Comparison of ENCODE assay signal across 8 mouse cellular contexts in genomic region chr19:45030111-45030510, GRCm38 (mm10). TPM values are rescaled to one million over a fixed set of nuclear protein-coding genes. Genes with fewer than 3 reads are reported as not detected.
DNase-seq lines count a peak whose midpoint lies in the region; ATAC-seq lines count a peak whose summit lies in the region.

No protein-coding gene starts in this region.

- no peak overlapping the region for H3K27ac ChIP-seq in lung, embryonic 16.5 days (ENCODE audit: low read length)

- no peaks in the 10 kb centered on the region for H3K9me3 ChIP-seq in lung, embryonic 16.5 days (ENCODE audit: control insufficient read depth, low read length)

- H3K9ac ChIP-seq in lung, embryonic 16.5 days (ENCODE audit: low read length): 0 out of 2 replicates have a peak overlapping the region, but pooled peaks have one; percentile 7

- DNase-seq in frontal cortex, postnatal 36 days (ENCODE audit: low spot score in 2 of 2): peak; percentile 59
- DNase-seq in frontal cortex, postnatal 10 days (ENCODE audit: low spot score in 2 of 2): no peak
- peak; percentile 69 for DNase-seq in 416B (ENCODE audit: low read depth)
- DNase-seq in adrenal gland, postnatal 14 days: peak; percentile 83
- DNase-seq in kidney, adult 18-20 months: peak; percentile 78
- peak; percentile 47 for DNase-seq in spleen, adult 12 weeks (ENCODE audit: low spot score)

- H3K4me3 ChIP-seq in lung, embryonic 16.5 days (ENCODE audit: low read length): no peak overlapping the region

- no peaks in the 10 kb centered on the region for H3K27me3 ChIP-seq in lung, embryonic 16.5 days (ENCODE audit: control insufficient read depth, insufficient read depth, low read depth, low read length)

- 41% methylated on average over 8 of the region's 8 CpGs for WGBS in lung, embryonic 16.5 days

- no peak overlapping the region for H3K4me2 ChIP-seq in lung, embryonic 16.5 days (ENCODE audit: low read depth, low read length)

- ATAC-seq in erythroblast, adult 5-6 weeks (replicated peaks; ENCODE audit: low FRiP score, poor library complexity, severe bottlenecking): 0 out of 2 replicates have a peak, but pooled peaks have one; percentile 47
- peak; percentile 34 for ATAC-seq in lung, embryonic 16.5 days (ENCODE audit: low read depth)

- H3K36me3 ChIP-seq in lung, embryonic 16.5 days (ENCODE audit: control insufficient read depth, insufficient read depth, low read length): peaks cover 27% of the 10 kb centered on the region

- H3K4me1 ChIP-seq in lung, embryonic 16.5 days (replicated peaks; ENCODE audit: control insufficient read depth, insufficient read depth, low read length): peaks cover 29% of the 10 kb centered on the region

RNA-seq across cellular contexts. Expression of gene Pdzd7, which starts 15.4 kb away (rescaled TPM):
- not detected in 2 replicates for total RNA-seq in adrenal gland, postnatal 14 days (2021)
- not detected in 2 replicates for total RNA-seq in erythroblast, adult 5-6 weeks (2015; ENCODE audit: low replicate concordance)
- 0.28 TPM in 1 of 2 replicates, not detected in the other for total RNA-seq in erythroblast, adult 5-6 weeks (2017; ENCODE audit: low replicate concordance)
- 0.21 and 0.33 TPM in 2 replicates for polyA plus RNA-seq in lung, embryonic 16.5 days (2015; fragmentation: Nextera tagmentation; extraction: Ambion mirVana)

RNA-seq across cellular contexts. Expression of gene Lzts2, which starts 15.9 kb away (rescaled TPM):
- 70.4 and 77.4 TPM in 2 replicates for total RNA-seq in adrenal gland, postnatal 14 days (2021)
- total RNA-seq in erythroblast, adult 5-6 weeks (2015; ENCODE audit: low replicate concordance): not detected in 2 replicates
- 0.42 and 0.60 TPM in 2 replicates for total RNA-seq in erythroblast, adult 5-6 weeks (2017; ENCODE audit: low replicate concordance)
- 50.1 and 51.6 TPM in 2 replicates for polyA plus RNA-seq in lung, embryonic 16.5 days (2015; fragmentation: Nextera tagmentation; extraction: Ambion mirVana)

RNA-seq across cellular contexts. Expression of gene Sfxn3, which starts 17.2 kb away (rescaled TPM):
- 51.7 and 58.1 TPM in 2 replicates for total RNA-seq in adrenal gland, postnatal 14 days (2021)
- 9.4 and 16.7 TPM in 2 replicates for total RNA-seq in erythroblast, adult 5-6 weeks (2015; ENCODE audit: low replicate concordance)
- total RNA-seq in erythroblast, adult 5-6 weeks (2017; ENCODE audit: low replicate concordance): 3.4 and 3.8 TPM in 2 replicates
- polyA plus RNA-seq in lung, embryonic 16.5 days (2015; fragmentation: Nextera tagmentation; extraction: Ambion mirVana): 26.0 and 26.1 TPM in 2 replicates

RNA-seq across cellular contexts. Expression of gene Mrpl43, which starts 23.9 kb away (rescaled TPM):
- total RNA-seq in adrenal gland, postnatal 14 days (2021): 45.6 and 50.0 TPM in 2 replicates
- total RNA-seq in erythroblast, adult 5-6 weeks (2015; ENCODE audit: low replicate concordance): 9.2 and 14.0 TPM in 2 replicates
- total RNA-seq in erythroblast, adult 5-6 weeks (2017; ENCODE audit: low replicate concordance): 8.0 and 11.6 TPM in 2 replicates
- polyA plus RNA-seq in lung, embryonic 16.5 days (2015; fragmentation: Nextera tagmentation; extraction: Ambion mirVana): 65.2 and 67.2 TPM in 2 replicates

RNA-seq across cellular contexts. Expression of gene Twnk, which starts 24.6 kb away (rescaled TPM):
- 27.5 and 30.7 TPM in 2 replicates for total RNA-seq in adrenal gland, postnatal 14 days (2021)
- total RNA-seq in erythroblast, adult 5-6 weeks (2015; ENCODE audit: low replicate concordance): 0.84 and 3.5 TPM in 2 replicates
- 1.9 and 5.2 TPM in 2 replicates for total RNA-seq in erythroblast, adult 5-6 weeks (2017; ENCODE audit: low replicate concordance)
- polyA plus RNA-seq in lung, embryonic 16.5 days (2015; fragmentation: Nextera tagmentation; extraction: Ambion mirVana): 19.8 and 19.9 TPM in 2 replicates

Comparison
In these comparisons a context has a peak if more than half of its experiments do, and no peak if none do; other contexts are left out.
1. DNase-seq: peak in frontal cortex, postnatal 36 days (2 of 2), 416B (single experiment), adrenal gland, postnatal 14 days (single experiment), kidney, adult 18-20 months (single experiment) and spleen, adult 12 weeks (single experiment); none in frontal cortex, postnatal 10 days (0 of 2).
2. RNA of gene Lzts2, which starts 15.9 kb away (total RNA-seq): 70.4 to 77.4 TPM in adrenal gland, postnatal 14 days; 0.42 to 0.60 TPM in erythroblast, adult 5-6 weeks; every median in the first group is over 10 times any median in the second.